Mouse (Mus musculus): ENCODE data around the gene Gm10392. TPM values are rescaled to one million over a fixed set of nuclear protein-coding genes. Genes with fewer than 3 reads are reported as not detected.
A peak's percentile ranks its signal among the peaks of the same experiment; 100 is the strongest.

Gene Gm10392
- polyA plus RNA-seq, 1 experiment from 2014 or later = not detected

- ATAC-seq (replicated peaks; ENCODE audit: low FRiP score) (no peak), DNase-seq (ENCODE audit: low spot score) (no peak)
- Histone ChIP-seq H3K9ac (ENCODE audit: low read depth, low read length) (no peak overlapping the region), H3K27ac (ENCODE audit: low read depth, low read length) (no peak overlapping the region), H3K36me3 (ENCODE audit: control insufficient read depth, insufficient read depth, low read length) (peaks cover 60% of the 10 kb centered on the region), H3K4me3 (ENCODE audit: low read depth, low read length) (no peak overlapping the region), H3K4me2 (no peak overlapping the region), H3K27me3 (replicated peaks; ENCODE audit: control insufficient read depth, insufficient read depth, low read length) (no peaks in the 10 kb centered on the region), H3K4me1 (replicated peaks; ENCODE audit: control insufficient read depth, insufficient read depth, low read length) (peaks cover 10% of the 10 kb centered on the region), H3K9me3 (ENCODE audit: control insufficient read depth, low read length) (no peaks in the 10 kb centered on the region)
- 87% methylated on average over 6 of the region's 6 CpGs for WGBS
Measured at GRCm38 (mm10) chr11:77502481-77502880, 16.5 kb downstream of the Gm10392 start.

GRCm38 (mm10) chr11:77501971-77502370, 17.0 kb downstream of the Gm10392 start:
- no peaks in the 10 kb centered on the region for H3K9me3 ChIP-seq (ENCODE audit: control insufficient read depth, low read length)
- 88% methylated on average over 4 of the region's 4 CpGs for WGBS
- H3K36me3 ChIP-seq (ENCODE audit: control insufficient read depth, insufficient read depth, low read length) = peaks cover 58% of the 10 kb centered on the region

GRCm38 (mm10) chr11:77501392-77501791, 17.6 kb downstream of the Gm10392 start:
- Histone ChIP-seq H3K27me3 (replicated peaks; ENCODE audit: control insufficient read depth, insufficient read depth, low read length) (no peaks in the 10 kb centered on the region), H3K36me3 (ENCODE audit: control insufficient read depth, insufficient read depth, low read length) (peaks cover 52% of the 10 kb centered on the region), H3K4me1 (replicated peaks; ENCODE audit: control insufficient read depth, insufficient read depth, low read length) (peaks cover 19% of the 10 kb centered on the region), H3K4me2 (no peak overlapping the region), H3K27ac (ENCODE audit: low read depth, low read length) (no peak overlapping the region), H3K9ac (ENCODE audit: low read depth, low read length) (no peak overlapping the region), H3K9me3 (ENCODE audit: control insufficient read depth, low read length) (no peaks in the 10 kb centered on the region), H3K4me3 (ENCODE audit: low read depth, low read length) (no peak overlapping the region)
- ATAC-seq (replicated peaks; ENCODE audit: low FRiP score) (no peak), DNase-seq (ENCODE audit: low spot score) (no peak)
- WGBS = 32% methylated on average over 5 of the region's 5 CpGs

More at GRCm38 (mm10) chr11:77501971-77502370, 17.0 kb downstream of the Gm10392 start:
- Histone ChIP-seq H3K9ac (ENCODE audit: low read depth, low read length) (no peak overlapping the region), H3K4me3 (ENCODE audit: low read depth, low read length) (no peak overlapping the region), H3K27me3 (replicated peaks; ENCODE audit: control insufficient read depth, insufficient read depth, low read length) (no peaks in the 10 kb centered on the region), H3K4me2 (no peak overlapping the region), H3K4me1 (replicated peaks; ENCODE audit: control insufficient read depth, insufficient read depth, low read length) (peaks cover 15% of the 10 kb centered on the region), H3K27ac (ENCODE audit: low read depth, low read length) (no peak overlapping the region)
- no peak for DNase-seq (ENCODE audit: low spot score)
- no peak for ATAC-seq (replicated peaks; ENCODE audit: low FRiP score)

- H3K4me3 ChIP-seq (ENCODE audit: low read depth, low read length) = no peak overlapping the region
- H3K9ac ChIP-seq (ENCODE audit: low read depth, low read length) = no peak overlapping the region
- no peaks in the 10 kb centered on the region for H3K27me3 ChIP-seq (replicated peaks; ENCODE audit: control insufficient read depth, insufficient read depth, low read length)
- peaks cover 45% of the 10 kb centered on the region for H3K36me3 ChIP-seq (ENCODE audit: control insufficient read depth, insufficient read depth, low read length)
- 86% methylated on average over 17 of the region's 17 CpGs for WGBS
- ATAC-seq (replicated peaks; ENCODE audit: low FRiP score) (no peak), DNase-seq (ENCODE audit: low spot score) (no peak)
- no peak overlapping the region for H3K27ac ChIP-seq (ENCODE audit: low read depth, low read length)
- peaks cover 24% of the 10 kb centered on the region for H3K4me1 ChIP-seq (replicated peaks; ENCODE audit: control insufficient read depth, insufficient read depth, low read length)
- no peaks in the 10 kb centered on the region for H3K9me3 ChIP-seq (ENCODE audit: control insufficient read depth, low read length)
- H3K4me2 ChIP-seq = no peak overlapping the region
Measured at GRCm38 (mm10) chr11:77500361-77501325, 18.4 kb downstream of the Gm10392 start.

- DNase-seq (ENCODE audit: low spot score) = no peak
- Histone ChIP-seq H3K9ac (ENCODE audit: low read depth, low read length) (no peak overlapping the region), H3K27ac (ENCODE audit: low read depth, low read length) (no peak overlapping the region), H3K4me3 (ENCODE audit: low read depth, low read length) (no peak overlapping the region), H3K4me1 (replicated peaks; ENCODE audit: control insufficient read depth, insufficient read depth, low read length) (peaks cover 34% of the 10 kb centered on the region), H3K36me3 (ENCODE audit: control insufficient read depth, insufficient read depth, low read length) (peaks cover 32% of the 10 kb centered on the region), H3K4me2 (no peak overlapping the region), H3K27me3 (replicated peaks; ENCODE audit: control insufficient read depth, insufficient read depth, low read length) (no peaks in the 10 kb centered on the region), H3K9me3 (ENCODE audit: control insufficient read depth, low read length) (no peaks in the 10 kb centered on the region)
- ATAC-seq (replicated peaks; ENCODE audit: low FRiP score) = no peak
- WGBS = 88% methylated on average over 7 of the region's 7 CpGs
Measured at GRCm38 (mm10) chr11:77499354-77499753, 19.6 kb downstream of the Gm10392 start.

- ATAC-seq (replicated peaks; ENCODE audit: low FRiP score) (no peak), DNase-seq (ENCODE audit: low spot score) (no peak)
- H3K4me3 ChIP-seq (ENCODE audit: low read depth, low read length) = no peak overlapping the region
- no peaks in the 10 kb centered on the region for H3K27me3 ChIP-seq (replicated peaks; ENCODE audit: control insufficient read depth, insufficient read depth, low read length)
- no peaks in the 10 kb centered on the region for H3K9me3 ChIP-seq (ENCODE audit: control insufficient read depth, low read length)
- peaks cover 25% of the 10 kb centered on the region for H3K36me3 ChIP-seq (ENCODE audit: control insufficient read depth, insufficient read depth, low read length)
- H3K4me2 ChIP-seq = peak overlapping the region; percentile 4; the same call in 1 of the 2 replicates
- no peak overlapping the region for H3K9ac ChIP-seq (ENCODE audit: low read depth, low read length)
- 80% methylated on average over 12 of the region's 12 CpGs for WGBS
- peak overlapping the region; percentile 50; the same call in 1 of the 2 replicates for H3K27ac ChIP-seq (ENCODE audit: low read depth, low read length)
- H3K4me1 ChIP-seq (replicated peaks; ENCODE audit: control insufficient read depth, insufficient read depth, low read length) = peaks cover 41% of the 10 kb centered on the region
Measured at GRCm38 (mm10) chr11:77498261-77499139, 20.5 kb downstream of the Gm10392 start.

- DNase-seq (ENCODE audit: low spot score) = no peak
- ATAC-seq (replicated peaks; ENCODE audit: low FRiP score) = no peak
- Histone ChIP-seq H3K4me3 (ENCODE audit: low read depth, low read length) (no peak overlapping the region), H3K4me2 (peak overlapping the region; percentile 37; the same call in 1 of the 2 replicates), H3K9me3 (ENCODE audit: control insufficient read depth, low read length) (no peaks in the 10 kb centered on the region), H3K27me3 (replicated peaks; ENCODE audit: control insufficient read depth, insufficient read depth, low read length) (no peaks in the 10 kb centered on the region), H3K9ac (ENCODE audit: low read depth, low read length) (no peak overlapping the region), H3K36me3 (ENCODE audit: control insufficient read depth, insufficient read depth, low read length) (peaks cover 18% of the 10 kb centered on the region), H3K4me1 (replicated peaks; ENCODE audit: control insufficient read depth, insufficient read depth, low read length) (peaks cover 41% of the 10 kb centered on the region), H3K27ac (ENCODE audit: low read depth, low read length) (peak overlapping the region; percentile 50)
- WGBS = 46% methylated on average over 4 of the region's 4 CpGs
Measured at GRCm38 (mm10) chr11:77497851-77498250, 21.1 kb downstream of the Gm10392 start.

- Histone ChIP-seq H3K4me1 (replicated peaks; ENCODE audit: control insufficient read depth, insufficient read depth, low read length) (peaks cover 41% of the 10 kb centered on the region), H3K9me3 (ENCODE audit: control insufficient read depth, low read length) (no peaks in the 10 kb centered on the region), H3K4me2 (peak overlapping the region; percentile 37), H3K9ac (ENCODE audit: low read depth, low read length) (no peak overlapping the region), H3K4me3 (ENCODE audit: low read depth, low read length) (peak overlapping the region; percentile 8; the same call in 1 of the 2 replicates), H3K27me3 (replicated peaks; ENCODE audit: control insufficient read depth, insufficient read depth, low read length) (no peaks in the 10 kb centered on the region), H3K27ac (ENCODE audit: low read depth, low read length) (peak overlapping the region; percentile 85), H3K36me3 (ENCODE audit: control insufficient read depth, insufficient read depth, low read length) (peaks cover 16% of the 10 kb centered on the region)
- DNase-seq (ENCODE audit: low spot score) (no peak), ATAC-seq (replicated peaks; ENCODE audit: low FRiP score) (no peak)
- 37% methylated on average over 6 of the region's 6 CpGs for WGBS
Measured at GRCm38 (mm10) chr11:77497341-77497756, 21.6 kb downstream of the Gm10392 start.

Measured in liver, embryonic 11.5 days (tissue).